Mouse (Mus musculus): ENCODE data around the gene Etv6. TPM values are rescaled to one million over a fixed set of nuclear protein-coding genes. Genes with fewer than 3 reads are reported as not detected.

The Etv6 gene
- total and polyA plus RNA-seq, 3 experiments = 9.8 to 14.0 (median 11.4) TPM

GRCm38 (mm10) chr6:134066112-134066511 lies 30.6 kb downstream of the Etv6 start:
- Histone ChIP-seq H3K27ac (no peak overlapping the region), H3K9ac (ENCODE audit: low read depth, low read length) (no peak overlapping the region), H3K79me2 (replicated peaks; ENCODE audit: control insufficient read depth, insufficient read depth, low read length) (peaks cover 5% of the 10 kb centered on the region), H3K27me3 (ENCODE audit: control insufficient read depth, insufficient read depth, low read length) (no peaks in the 10 kb centered on the region), H3K4me3 (no peak overlapping the region), H3K4me1 (ENCODE audit: control insufficient read depth, insufficient read depth, low read length) (peaks cover 20% of the 10 kb centered on the region), H3K36me3 (ENCODE audit: control insufficient read depth, insufficient read depth, low read length) (peaks cover 10% of the 10 kb centered on the region; the same call in 1 of the 2 replicates)
- DNase-seq = no peak
- TF ChIP-seq CTCF (IDR thresholded peaks at IDR 0.05) = no peak
- 33% methylated on average over 6 of the region's 6 CpGs for WGBS
- intact Hi-C loops (cut with DNase I) = no loop called here

DNA sequence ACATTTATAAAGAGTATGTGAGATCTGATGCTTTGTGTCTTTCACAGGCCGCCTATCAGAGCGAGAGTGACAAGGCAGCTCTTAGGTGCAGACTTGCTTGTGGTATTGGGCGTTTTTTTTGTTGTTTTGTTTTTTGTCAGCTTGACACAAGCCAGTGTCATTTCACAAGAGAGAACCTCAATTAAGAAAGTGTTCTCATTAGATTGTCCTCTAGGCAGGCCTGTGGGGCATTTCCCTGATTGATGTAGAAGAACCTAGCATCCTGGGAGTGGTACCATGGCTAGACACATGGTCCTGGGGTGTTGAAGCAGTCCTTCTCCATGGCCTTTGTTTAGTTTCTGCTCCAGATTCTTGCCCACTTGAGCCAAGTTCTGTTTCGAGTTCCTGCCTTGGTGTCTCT lies 31.5 kb downstream of the Etv6 start:
- TF ChIP-seq EP300 (IDR thresholded peaks at IDR 0.05; ENCODE audit: insufficient read depth, low read depth, low read length) (no peak), POLR2A (IDR thresholded peaks at IDR 0.05; ENCODE audit: insufficient read depth, low read depth, low read length) (no peak), CTCF (IDR thresholded peaks at IDR 0.05) (no peak)
- H3K79me2 ChIP-seq (replicated peaks; ENCODE audit: control insufficient read depth, insufficient read depth, low read length) = peaks cover 5% of the 10 kb centered on the region
- peaks cover 17% of the 10 kb centered on the region for H3K4me1 ChIP-seq (ENCODE audit: control insufficient read depth, insufficient read depth, low read length)
- DNase-seq = no peak
- H3K27me3 ChIP-seq (ENCODE audit: control insufficient read depth, insufficient read depth, low read length) = no peaks in the 10 kb centered on the region
- no peak overlapping the region for H3K9ac ChIP-seq (ENCODE audit: low read depth, low read length)
- 77% methylated on average over 4 of the region's 4 CpGs for WGBS
- H3K27ac ChIP-seq = no peak overlapping the region
- intact Hi-C loops (cut with DNase I) = no loop called here
- H3K36me3 ChIP-seq (ENCODE audit: control insufficient read depth, insufficient read depth, low read length) = peaks cover 8% of the 10 kb centered on the region; the same call in 1 of the 2 replicates
- H3K4me3 ChIP-seq = no peak overlapping the region

DNA sequence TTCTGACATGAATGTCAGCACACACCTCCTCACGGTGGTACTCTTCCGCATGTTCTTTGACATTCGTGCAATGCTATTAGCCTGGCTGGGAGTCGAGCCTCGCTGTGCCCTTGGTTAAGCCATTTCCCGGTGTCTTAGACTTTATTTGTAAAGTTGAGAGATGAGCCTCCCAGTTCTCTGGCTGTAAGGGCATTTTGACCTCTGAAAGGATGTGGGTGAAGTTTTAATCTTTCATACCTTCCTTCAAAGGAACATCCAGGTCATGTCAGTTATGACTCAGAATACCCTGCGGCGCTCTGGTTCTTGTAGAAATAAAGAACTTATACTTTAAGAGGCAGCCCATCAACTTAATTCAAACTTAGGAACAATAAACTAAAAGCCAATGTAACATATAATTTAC lies 32.0 kb downstream of the Etv6 start:
- H3K79me2 ChIP-seq (replicated peaks; ENCODE audit: control insufficient read depth, insufficient read depth, low read length) = peaks cover 5% of the 10 kb centered on the region
- H3K4me1 ChIP-seq (ENCODE audit: control insufficient read depth, insufficient read depth, low read length) = peaks cover 18% of the 10 kb centered on the region
- peaks cover 8% of the 10 kb centered on the region; the same call in 1 of the 2 replicates for H3K36me3 ChIP-seq (ENCODE audit: control insufficient read depth, insufficient read depth, low read length)
- H3K27me3 ChIP-seq (ENCODE audit: control insufficient read depth, insufficient read depth, low read length) = no peaks in the 10 kb centered on the region
- 71% methylated on average over 8 of the region's 8 CpGs for WGBS
- H3K9ac ChIP-seq (ENCODE audit: low read depth, low read length) = no peak overlapping the region
- TF ChIP-seq EP300 (IDR thresholded peaks at IDR 0.05; ENCODE audit: insufficient read depth, low read depth, low read length) = no peak
- H3K4me3 ChIP-seq = no peak overlapping the region
- DNase-seq = no peak
- intact Hi-C loops (cut with DNase I) = no loop called here
- H3K27ac ChIP-seq = no peak overlapping the region

GRCm38 (mm10) chr6:134072439-134072838 lies 36.9 kb downstream of the Etv6 start:
- Histone ChIP-seq H3K27me3 (ENCODE audit: control insufficient read depth, insufficient read depth, low read length) (no peaks in the 10 kb centered on the region), H3K9ac (ENCODE audit: low read depth, low read length) (no peak overlapping the region), H3K79me2 (replicated peaks; ENCODE audit: control insufficient read depth, insufficient read depth, low read length) (peaks cover 3% of the 10 kb centered on the region), H3K4me3 (no peak overlapping the region), H3K4me1 (ENCODE audit: control insufficient read depth, insufficient read depth, low read length) (peaks cover 5% of the 10 kb centered on the region), H3K27ac (no peak overlapping the region), H3K36me3 (ENCODE audit: control insufficient read depth, insufficient read depth, low read length) (peaks cover 1% of the 10 kb centered on the region; the same call in 1 of the 2 replicates)
- DNase-seq = no peak
- TF ChIP-seq POLR2A (IDR thresholded peaks at IDR 0.05; ENCODE audit: insufficient read depth, low read depth, low read length) = no peak
- WGBS = 65% methylated on average over 7 of the region's 7 CpGs
- intact Hi-C loops (cut with DNase I) = no loop called here

GRCm38 (mm10) chr6:134072906-134073305 lies 37.4 kb downstream of the Etv6 start:
- no peaks in the 10 kb centered on the region for H3K27me3 ChIP-seq (ENCODE audit: control insufficient read depth, insufficient read depth, low read length)
- H3K4me3 ChIP-seq = no peak overlapping the region
- peaks cover 4% of the 10 kb centered on the region; the same call in 1 of the 2 replicates for H3K36me3 ChIP-seq (ENCODE audit: control insufficient read depth, insufficient read depth, low read length)
- peaks cover 8% of the 10 kb centered on the region for H3K4me1 ChIP-seq (ENCODE audit: control insufficient read depth, insufficient read depth, low read length)
- DNase-seq = no peak
- H3K79me2 ChIP-seq (replicated peaks; ENCODE audit: control insufficient read depth, insufficient read depth, low read length) = peaks cover 3% of the 10 kb centered on the region
- intact Hi-C loops (cut with DNase I) = no loop called here
- WGBS = 72% methylated on average over 6 of the region's 6 CpGs
- TF ChIP-seq POLR2A (IDR thresholded peaks at IDR 0.05; ENCODE audit: insufficient read depth, low read depth, low read length) = no peak
- no peak overlapping the region for H3K27ac ChIP-seq
- H3K9ac ChIP-seq (ENCODE audit: low read depth, low read length) = no peak overlapping the region

- Histone ChIP-seq H3K27me3 (ENCODE audit: control insufficient read depth, insufficient read depth, low read length) (no peaks in the 10 kb centered on the region), H3K4me3 (no peak overlapping the region), H3K4me1 (ENCODE audit: control insufficient read depth, insufficient read depth, low read length) (peaks cover 9% of the 10 kb centered on the region), H3K79me2 (replicated peaks; ENCODE audit: control insufficient read depth, insufficient read depth, low read length) (peaks cover 2% of the 10 kb centered on the region; the same call in 1 of the 2 replicates), H3K36me3 (ENCODE audit: control insufficient read depth, insufficient read depth, low read length) (peaks cover 4% of the 10 kb centered on the region; the same call in 1 of the 2 replicates), H3K27ac (no peak overlapping the region), H3K9ac (ENCODE audit: low read depth, low read length) (no peak overlapping the region)
- 94% methylated on average over 1 of the region's 1 CpGs for WGBS
- no peak for TF ChIP-seq EP300 (IDR thresholded peaks at IDR 0.05; ENCODE audit: insufficient read depth, low read depth, low read length)
- TF ChIP-seq CTCF (IDR thresholded peaks at IDR 0.05) = no peak
- no peak for TF ChIP-seq POLR2A (IDR thresholded peaks at IDR 0.05; ENCODE audit: insufficient read depth, low read depth, low read length)
- DNase-seq = no peak
- intact Hi-C loops (cut with DNase I) = no loop called here
Observed at GRCm38 (mm10) chr6:134074353-134074752, 38.9 kb downstream of the Etv6 start.

All from heart, adult 2 months (tissue).